Mouse (Mus musculus) heart, postnatal 4 days (tissue): ENCODE results near the gene Abca1. TPM values are rescaled to one million over a fixed set of nuclear protein-coding genes. Genes with fewer than 3 reads are reported as not detected.

Experiments
- DNase-seq: peaks from one replicate; pipeline ENCODE4 v3.0.0; 2021
- total RNA-seq, 2 experiments: library from RNA; stranded (reverse); gene quantifications; 2 replicates each; pipeline ENCODE4 v1.2.3; 2021

Abca1 gene
- total RNA-seq, 2 experiments from 2014 or later, result 9.5 to 11.6 TPM

GRCm38 (mm10) chr4:52999449-52999848, 160.2 kb downstream of the Abca1 start:
- DNase-seq, result peak; percentile 13

DNA sequence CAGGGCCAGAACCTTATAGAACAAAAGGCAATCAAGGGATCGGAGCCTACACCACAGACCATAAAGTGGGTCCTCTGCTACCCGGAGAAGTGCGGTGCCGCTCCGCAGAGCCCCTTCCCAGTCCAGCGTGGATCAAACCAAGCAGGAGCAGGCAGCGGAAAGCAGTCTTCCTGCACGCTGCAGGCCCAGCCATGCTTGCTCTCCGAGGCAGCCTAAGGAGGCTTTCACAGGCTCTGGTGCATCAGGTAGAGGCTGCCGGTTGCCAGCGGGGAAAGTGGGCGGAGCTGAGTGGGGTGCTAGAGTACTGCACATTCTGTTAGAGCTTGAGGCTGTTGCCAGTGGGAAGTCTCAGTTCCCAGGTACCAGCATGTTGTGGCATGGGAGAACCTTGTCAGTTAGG, 170.4 kb downstream of the Abca1 start, which contains the start of gene Nipsnap3a:
Gene Nipsnap3a (plus strand): TSS at position 25 of the 400 bp plus-strand sequence.
- peak; percentile 10 for DNase-seq

GRCm38 (mm10) chr4:52986266-52986665, 173.4 kb downstream of the Abca1 start:
- DNase-seq, result no peak

DNA sequence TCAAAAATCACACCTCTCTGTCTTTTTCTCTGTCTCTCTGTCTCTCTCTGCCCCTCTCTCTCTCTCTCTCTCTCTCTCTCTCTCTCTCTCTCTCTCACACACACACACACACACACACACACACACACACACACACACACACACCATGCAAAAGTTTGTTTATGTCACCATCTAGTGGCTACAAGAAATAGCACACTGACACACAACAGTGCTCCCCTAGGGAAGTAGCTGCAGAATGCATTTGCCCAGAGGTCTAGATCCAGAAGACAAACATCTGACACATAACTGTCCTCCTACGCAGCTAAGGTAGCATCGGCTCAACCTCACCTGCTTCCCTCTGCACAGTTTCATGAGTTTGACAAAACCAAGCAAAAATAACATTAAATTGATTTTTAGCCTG, 174.5 kb downstream of the Abca1 start:
- no peak for DNase-seq

Other genes with a start within 250 kb of the Abca1 start
- gene Olfr272, start 240.7 kb downstream of the Abca1 start, total RNA-seq, result not detected
- gene Olfr270, start 195.3 kb downstream of the Abca1 start, total RNA-seq, result not detected
- gene Nipsnap3a, start 170.6 kb downstream of the Abca1 start, total RNA-seq, result not detected
- 10 to 100 TPM; 24.0 to 26.4 TPM for gene Nipsnap3b, start 148.0 kb downstream of the Abca1 start, total RNA-seq